Mouse (Mus musculus) stomach, embryonic 16.5 days (tissue): ENCODE data around the gene Olfr1252. TPM values are rescaled to one million over a fixed set of nuclear protein-coding genes. Genes with fewer than 3 reads are reported as not detected.

Experiments used
- ATAC-seq: fragments of 200-750 bp; cut with Nextera tagmentation; 2 replicates; pipeline ENCODE4 v1.8.0; 2017; ENCODE audit warnings: moderate number of reproducible peaks, moderate TSS enrichment; ENCODE audit not compliant: insufficient read depth, low FRiP score
- H3K27ac ChIP-seq: fragments of 300-500 bp; sonication (generic); 2 replicates; pipeline ENCODE4 v1.5.1; 2014; ENCODE audit warnings: low read length
- H3K27me3 ChIP-seq: fragments of 300-500 bp; sonication (generic); 2 replicates; pipeline ENCODE4 v1.6.1; 2014; ENCODE audit warnings: low read length, control low read depth, mixed read lengths; ENCODE audit not compliant: control insufficient read depth, insufficient read depth
- H3K36me3 ChIP-seq: fragments of 300-500 bp; sonication (generic); 2 replicates; pipeline ENCODE4 v1.6.1; 2014; ENCODE audit warnings: low read length; ENCODE audit not compliant: control insufficient read depth, insufficient read depth
- H3K4me1 ChIP-seq: fragments of 300-500 bp; sonication (generic); 2 replicates; pipeline ENCODE4 v1.6.1; 2014; ENCODE audit warnings: low read length, control low read depth, mixed read lengths; ENCODE audit not compliant: control insufficient read depth, insufficient read depth
- H3K4me2 ChIP-seq: fragments of 300-500 bp; sonication (generic); 2 replicates; pipeline ENCODE4 v1.6.1; 2014; ENCODE audit warnings: low read depth, low read length, mixed read lengths
- H3K4me3 ChIP-seq: fragments of 300-500 bp; sonication (generic); replicated peaks from 2 replicates; pipeline ENCODE4 v1.5.1; 2014; ENCODE audit warnings: mild to moderate bottlenecking, low read length
- H3K9ac ChIP-seq: fragments of 300-500 bp; sonication (generic); 2 replicates; pipeline ENCODE4 v1.6.1; 2014; ENCODE audit warnings: low read length
- H3K9me3 ChIP-seq: fragments of 300-500 bp; sonication (generic); replicated peaks from 2 replicates; pipeline ENCODE4 v1.6.1; 2016; ENCODE audit warnings: low read length, control low read depth; ENCODE audit not compliant: control insufficient read depth
- WGBS: fragments of 180-500 bp; shearing (Covaris S2); extraction: QIAGEN DNeasy Blood & Tissue Kit; methylation state at CpG from one replicate; pipeline ENCODE4 v1.1.7; 2014; 5-methylcytosine and 5-hydroxymethylcytosine counted together
- polyA plus RNA-seq: library from polyadenylated mRNA; unstranded; fragments of >200 nt; fragmentation: Nextera tagmentation; extraction: Ambion mirVana; gene quantifications from 2 replicates; pipeline ENCODE4 v1.2.1, GENCODE M21; 2015

Gene Olfr1252
- not detected in 2 replicates for polyA plus RNA-seq

GRCm38 (mm10) chr2:89724912-89725311, at the start of gene Olfr1252:
TSS of gene Olfr1252 (minus strand) at chr2:89725012.
- Histone ChIP-seq H3K4me2 (no peak within 1 kb of the TSS), H3K9ac (no peak within 1 kb of the TSS), H3K27ac (no peak within 1 kb of the TSS), H3K4me3 (no peak within 1 kb of the TSS), H3K9me3 (no peaks in the 10 kb centered on the region), H3K27me3 (no peaks in the 10 kb centered on the region), H3K4me1 (no peaks in the 10 kb centered on the region), H3K36me3 (no peaks in the 10 kb centered on the region)
- no peak for ATAC-seq
- WGBS: 46% methylated on average over 1 of the region's 1 CpGs

GRCm38 (mm10) chr2:89756990-89757389, 32.2 kb upstream of the Olfr1252 start, which contains the start of gene Olfr1253:
TSS of gene Olfr1253 (minus strand) at chr2:89757090.
- H3K4me1 ChIP-seq: no peaks in the 10 kb centered on the region
- H3K4me3 ChIP-seq: no peak within 1 kb of the TSS
- H3K36me3 ChIP-seq: no peaks in the 10 kb centered on the region
- no peak within 1 kb of the TSS for H3K27ac ChIP-seq
- H3K9me3 ChIP-seq: no peaks in the 10 kb centered on the region
- H3K9ac ChIP-seq: no peak within 1 kb of the TSS
- 86% methylated on average over 1 of the region's 1 CpGs for WGBS
- ATAC-seq: no peak
- no peaks in the 10 kb centered on the region for H3K27me3 ChIP-seq
- H3K4me2 ChIP-seq: no peak within 1 kb of the TSS

- H3K27me3 ChIP-seq: no peaks in the 10 kb centered on the region
- H3K4me3 ChIP-seq: no peak overlapping the region
- 77% methylated on average over 6 of the region's 6 CpGs for WGBS
- H3K9me3 ChIP-seq: no peaks in the 10 kb centered on the region
- H3K36me3 ChIP-seq: no peaks in the 10 kb centered on the region
- H3K9ac ChIP-seq: no peak overlapping the region
- no peak overlapping the region for H3K27ac ChIP-seq
- no peak overlapping the region for H3K4me2 ChIP-seq
- no peaks in the 10 kb centered on the region for H3K4me1 ChIP-seq
- ATAC-seq: no peak
Measured at GRCm38 (mm10) chr2:89691980-89692379, 32.8 kb downstream of the Olfr1252 start.

- Histone ChIP-seq H3K4me2 (no peak within 1 kb of the TSS), H3K9me3 (no peaks in the 10 kb centered on the region), H3K27me3 (no peaks in the 10 kb centered on the region), H3K4me3 (no peak within 1 kb of the TSS), H3K27ac (no peak within 1 kb of the TSS), H3K36me3 (no peaks in the 10 kb centered on the region), H3K4me1 (no peaks in the 10 kb centered on the region), H3K9ac (no peak within 1 kb of the TSS)
- ATAC-seq: no peak
Measured at GRCm38 (mm10) chr2:89671836-89672235, 53.0 kb downstream of the Olfr1252 start, which contains the start of gene Olfr1251. TSS of gene Olfr1251 (minus strand) at chr2:89671936.

Other genes with a start within 250 kb of the Olfr1252 start
- gene Olfr1241, start 237.9 kb downstream of the Olfr1252 start, polyA plus RNA-seq: not detected in 2 replicates
- gene Olfr1242, start 226.7 kb downstream of the Olfr1252 start, polyA plus RNA-seq: not detected in 2 replicates
- not detected in 2 replicates for gene Olfr1243, start 193.5 kb downstream of the Olfr1252 start, polyA plus RNA-seq
- gene Olfr1245, start 146.6 kb downstream of the Olfr1252 start, polyA plus RNA-seq: not detected in 2 replicates
- gene Olfr1246, start 131.9 kb downstream of the Olfr1252 start, polyA plus RNA-seq: not detected in 2 replicates
- not detected in 2 replicates for gene Olfr1247, start 110.9 kb downstream of the Olfr1252 start, polyA plus RNA-seq
- not detected in 2 replicates for gene Olfr1248, start 106.8 kb downstream of the Olfr1252 start, polyA plus RNA-seq
- gene Olfr1249, start 90.0 kb downstream of the Olfr1252 start, polyA plus RNA-seq: not detected in 2 replicates
- not detected in 2 replicates for gene Olfr1250, start 63.5 kb downstream of the Olfr1252 start, polyA plus RNA-seq
- gene Olfr1251, start 53.1 kb downstream of the Olfr1252 start, polyA plus RNA-seq: not detected in 2 replicates
- gene Olfr1253, start 32.1 kb upstream of the Olfr1252 start, polyA plus RNA-seq: not detected in 2 replicates
- gene Olfr1254, start 68.6 kb upstream of the Olfr1252 start, polyA plus RNA-seq: not detected in 2 replicates
- not detected in 2 replicates for gene Olfr1255, start 87.0 kb upstream of the Olfr1252 start, polyA plus RNA-seq
- not detected in 2 replicates for gene Olfr1256, start 116.5 kb upstream of the Olfr1252 start, polyA plus RNA-seq
- gene Olfr48, start 123.2 kb upstream of the Olfr1252 start, polyA plus RNA-seq: not detected in 2 replicates
- gene Olfr1257, start 153.4 kb upstream of the Olfr1252 start, polyA plus RNA-seq: not detected in 2 replicates
- not detected in 2 replicates for gene Olfr1258, start 202.3 kb upstream of the Olfr1252 start, polyA plus RNA-seq
- not detected in 2 replicates for gene Olfr1259, start 223.7 kb upstream of the Olfr1252 start, polyA plus RNA-seq
- gene Olfr1260, start 249.3 kb upstream of the Olfr1252 start, polyA plus RNA-seq: not detected in 2 replicates